Mouse (Mus musculus) bone marrow macrophage, adult 2 months (primary cell): ENCODE measurements around the gene Slc44a3.

Experiments used
- CTCF ChIP-seq: IDR thresholded peaks from 2 replicates; pipeline ENCODE4 v1.5.1; 2012; ENCODE audit warnings: low read depth, mild to moderate bottlenecking, low read length, moderate library complexity
- POLR2A ChIP-seq: IDR thresholded peaks from 2 replicates; pipeline ENCODE4 v1.6.1; 2012; ENCODE audit warnings: mild to moderate bottlenecking, low read depth, low read length, borderline replicate concordance

DNA sequence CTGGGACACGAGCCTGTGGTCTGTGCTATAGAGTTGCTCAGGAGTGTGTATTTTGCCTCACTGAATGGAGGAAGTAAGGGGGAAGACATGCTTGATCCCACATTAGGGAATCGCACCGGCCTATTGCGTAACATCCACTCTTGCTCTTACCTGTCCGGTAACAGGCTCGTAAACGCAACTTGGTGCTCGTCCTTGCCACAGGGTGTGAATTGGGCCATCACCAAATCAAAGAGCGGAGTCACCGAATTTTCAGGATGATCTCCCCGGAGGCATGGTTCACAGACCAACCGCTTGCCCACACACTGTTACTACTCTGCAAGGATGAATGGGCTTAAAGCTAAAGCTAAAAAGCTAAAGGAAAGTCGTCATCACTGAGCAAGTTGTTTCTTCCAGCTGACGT, 24.5 kb downstream of the Slc44a3 start:
- TF ChIP-seq CTCF: no peak
- TF ChIP-seq POLR2A: no peak
